Mouse (Mus musculus) layer of hippocampus, adult 2 months (tissue): Measurements from ENCODE around the gene Stox2. TPM values are rescaled to one million over a fixed set of nuclear protein-coding genes. Genes with fewer than 3 reads are reported as not detected.
"Not testable (repeated sequence)": the region's sequence is repeated elsewhere in the genome, so short reads cannot be mapped to it uniquely, and the experiment has no call there.

ENCODE experiments used
- DNase-seq, 2 experiments: peaks; one replicate each; pipeline ENCODE4 v3.0.0; 2022; ENCODE audit warnings: low spot score in 2 of 2
- H3K27ac ChIP-seq: fragments of 200-600 bp; 2 replicates; pipeline ENCODE4 v1.8.1; 2022
- H3K4me3 ChIP-seq: fragments of 200-600 bp; 2 replicates; pipeline ENCODE4 v1.8.1; 2022; ENCODE audit warnings: mild to moderate bottlenecking
- CTCF ChIP-seq: fragments of 200-600 bp; conservative IDR thresholded peaks from 2 replicates; pipeline ENCODE4 v1.8.1; 2022; ENCODE audit warnings: antibody characterized with exemption, mild to moderate bottlenecking, moderate library complexity
- long read RNA-seq, 2 experiments: library from polyadenylated mRNA; stranded (forward); transcript quantifications; one replicate each; pipeline ENCODE4 v2.0.0; 2021; ENCODE audit warnings: borderline mapping rate in 2 of 2
- total RNA-seq, 2 experiments: library from RNA; stranded (reverse); gene quantifications; 2 replicates each; pipeline ENCODE4 v1.2.3; 2021

The Stox2 gene
- 10 to 100 TPM; 85.3 to 86.3 TPM for total RNA-seq
- long read RNA-seq, experiment 1, partial matches to known transcripts, result 0 of 5 reads
- long read RNA-seq, experiment 1, other reads (novel, unspliced or antisense), result 5 of 5 reads
- long read RNA-seq, experiment 2, partial matches to known transcripts, result 1 of 6 reads
- long read RNA-seq, experiment 2, other reads (novel, unspliced or antisense), result 5 of 6 reads

GRCm38 (mm10) chr8:47446312-47447046 lies at the start of gene Stox2:
Gene Stox2, minus strand, starts transcription at chr8:47446362.
- no peak for DNase-seq
- TF ChIP-seq CTCF, result no peak
- H3K27ac ChIP-seq, result no peak within 1 kb of the TSS
- H3K4me3 ChIP-seq, result no peak within 1 kb of the TSS

DNA sequence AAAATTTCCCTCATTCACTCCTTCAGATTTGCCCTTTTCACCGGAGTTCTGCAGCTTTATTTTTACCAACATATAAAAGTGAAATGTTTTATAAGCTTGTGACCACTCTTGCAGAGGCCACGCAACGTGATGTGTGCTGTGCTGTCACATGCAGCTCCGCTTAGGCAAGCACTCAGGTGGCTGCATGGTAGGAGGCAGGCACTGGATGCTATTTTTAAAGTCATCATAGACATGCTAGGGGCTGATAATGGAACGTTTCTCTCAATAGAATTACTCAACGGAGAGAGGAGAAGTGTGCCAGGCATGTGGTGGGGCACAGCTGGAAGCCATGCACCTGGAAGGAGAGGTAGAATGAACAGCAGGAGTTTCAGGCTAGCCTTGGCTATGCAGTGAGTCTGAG lies 49.3 kb upstream of the Stox2 start:
- H3K27ac ChIP-seq, result no peak overlapping the region
- no peak for DNase-seq
- H3K4me3 ChIP-seq, result no peak overlapping the region
- TF ChIP-seq CTCF, result no peak

DNA sequence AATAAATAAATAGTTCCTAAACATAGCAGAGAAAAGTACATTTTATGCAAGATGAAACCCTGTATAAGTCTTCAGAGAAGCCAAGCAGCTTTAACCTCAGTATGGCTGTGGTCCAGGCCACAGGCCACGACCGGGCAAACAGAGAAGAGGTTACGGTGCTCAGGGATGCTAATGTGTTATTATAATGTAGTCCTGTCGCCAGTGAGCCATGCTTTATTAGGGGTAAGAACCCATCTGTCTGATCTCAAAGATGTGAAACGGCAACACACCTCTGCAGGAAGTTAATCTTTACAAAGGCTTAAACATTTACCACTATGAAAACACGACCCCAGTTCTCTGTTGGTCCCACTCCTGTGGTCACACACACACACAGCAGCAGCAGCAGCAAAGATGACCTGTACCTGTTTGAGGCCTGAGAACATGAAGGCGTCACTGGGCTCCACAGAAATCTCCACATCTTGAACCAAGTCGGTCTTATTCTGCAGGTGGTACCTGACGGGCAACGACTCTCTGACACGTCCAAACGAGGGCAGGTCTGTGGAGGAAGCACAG lies 48.5 kb upstream of the Stox2 start:
- Histone ChIP-seq H3K4me3 (no peak overlapping the region), H3K27ac (no peak overlapping the region)
- no peak for TF ChIP-seq CTCF
- DNase-seq, result no peak

DNA sequence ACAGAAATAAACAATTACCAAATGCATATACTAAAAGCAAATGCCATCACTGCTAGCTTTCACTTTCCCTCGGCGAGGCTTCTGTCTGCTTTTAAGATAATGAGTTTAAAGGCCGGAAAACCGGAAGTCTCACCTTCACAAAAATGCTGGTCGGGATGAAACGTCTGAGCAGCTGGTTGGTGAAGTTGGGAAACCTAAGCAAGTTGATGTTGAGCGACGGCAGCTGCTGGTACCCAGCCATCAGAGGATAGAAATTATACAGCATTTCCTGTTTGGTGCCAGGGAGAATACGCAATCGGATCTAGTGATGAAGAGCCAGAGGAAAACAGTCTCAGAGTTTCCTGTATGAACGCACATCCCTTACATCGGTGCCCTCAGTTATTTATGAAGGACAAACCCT lies 46.9 kb upstream of the Stox2 start:
- H3K4me3 ChIP-seq, result no peak overlapping the region
- no peak for DNase-seq
- no peak overlapping the region for H3K27ac ChIP-seq
- no peak for TF ChIP-seq CTCF

GRCm38 (mm10) chr8:47487231-47487630 lies 41.1 kb upstream of the Stox2 start:
- peak; percentile 33 for TF ChIP-seq CTCF
- no peak overlapping the region for H3K4me3 ChIP-seq
- no peak for DNase-seq

GRCm38 (mm10) chr8:47482354-47483071 lies 36.4 kb upstream of the Stox2 start:
- DNase-seq, result no peak
- TF ChIP-seq CTCF, result no peak
- H3K4me3 ChIP-seq, result no peak overlapping the region

More at GRCm38 (mm10) chr8:47487231-47487630, 41.1 kb upstream of the Stox2 start:
- no peak overlapping the region for H3K27ac ChIP-seq

GRCm38 (mm10) chr8:47480039-47480438 lies 33.9 kb upstream of the Stox2 start:
- Histone ChIP-seq H3K4me3 (no peak overlapping the region), H3K27ac (no peak overlapping the region)
- TF ChIP-seq CTCF, result no peak
- DNase-seq, result no peak

More at GRCm38 (mm10) chr8:47482354-47483071, 36.4 kb upstream of the Stox2 start:
- no peak overlapping the region for H3K27ac ChIP-seq

- peak; percentile 47 to 53 for DNase-seq
- peak overlapping the region; percentile 22; the same call in 1 of the 2 replicates for H3K4me3 ChIP-seq
- TF ChIP-seq CTCF, result no peak
- H3K27ac ChIP-seq, result peak overlapping the region; percentile 43
These were observed 15.5 kb upstream of the Stox2 start for GRCm38 (mm10) chr8:47461650-47462049.

DNA sequence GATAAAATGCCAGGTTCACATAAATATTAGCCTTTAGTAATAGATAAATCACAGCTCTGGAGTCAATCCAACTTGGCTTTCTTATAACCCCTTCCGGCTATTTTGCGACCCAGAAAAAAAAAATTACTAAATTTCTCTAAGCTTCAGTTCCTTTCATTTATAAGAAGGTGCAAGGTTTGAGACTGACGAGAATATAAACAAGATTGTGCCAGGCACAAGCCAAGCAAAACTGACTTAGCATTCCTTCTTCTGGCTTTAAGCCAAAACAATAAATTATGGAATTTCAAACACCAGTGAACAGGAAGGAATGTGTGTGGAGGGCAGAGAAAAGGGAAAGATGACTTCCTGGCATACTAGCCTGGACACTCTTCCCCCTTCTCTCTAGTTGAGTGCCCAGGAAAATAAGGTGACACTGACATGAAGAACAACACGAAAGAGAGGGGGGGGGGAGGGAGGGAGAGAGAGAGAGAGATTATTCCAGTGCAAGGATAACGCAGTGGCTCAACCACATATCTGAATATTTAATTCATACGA lies 13.1 kb upstream of the Stox2 start:
- Histone ChIP-seq H3K27ac (no peak overlapping the region), H3K4me3 (no peak overlapping the region)
- TF ChIP-seq CTCF, result no peak
- no peak for DNase-seq

DNA sequence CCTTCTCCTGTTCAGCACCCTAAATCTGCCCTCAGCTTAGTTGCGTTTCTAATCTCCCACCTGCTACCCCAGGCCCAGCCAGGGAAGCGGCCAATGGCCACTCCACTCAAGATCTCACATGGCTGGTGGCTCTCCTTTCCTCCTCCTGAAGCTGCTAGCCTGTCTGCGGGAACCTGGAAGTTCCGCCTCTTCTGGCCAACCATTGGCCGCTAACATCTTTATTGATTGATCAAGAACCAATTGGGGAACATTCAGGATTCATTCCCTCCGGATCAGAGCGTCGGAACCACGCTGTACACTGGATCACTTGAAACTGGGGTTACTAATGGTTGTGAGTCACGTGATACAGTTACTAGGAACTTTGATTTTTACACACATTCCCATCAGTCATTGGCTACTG lies 12.4 kb upstream of the Stox2 start:
- H3K27ac ChIP-seq, result no peak overlapping the region
- peak in 1 of 2 experiments; percentile 7 for DNase-seq
- no peak for TF ChIP-seq CTCF
- H3K4me3 ChIP-seq, result no peak overlapping the region

GRCm38 (mm10) chr8:47449211-47449610 lies 3.0 kb upstream of the Stox2 start:
- DNase-seq, H3K27ac ChIP-seq, H3K4me3 ChIP-seq: not testable (repeated sequence)

GRCm38 (mm10) chr8:47439271-47439670 lies 6.9 kb downstream of the Stox2 start:
- Histone ChIP-seq H3K27ac (peak overlapping the region; percentile 72), H3K4me3 (no peak overlapping the region)
- no peak for DNase-seq
- TF ChIP-seq CTCF, result no peak

DNA sequence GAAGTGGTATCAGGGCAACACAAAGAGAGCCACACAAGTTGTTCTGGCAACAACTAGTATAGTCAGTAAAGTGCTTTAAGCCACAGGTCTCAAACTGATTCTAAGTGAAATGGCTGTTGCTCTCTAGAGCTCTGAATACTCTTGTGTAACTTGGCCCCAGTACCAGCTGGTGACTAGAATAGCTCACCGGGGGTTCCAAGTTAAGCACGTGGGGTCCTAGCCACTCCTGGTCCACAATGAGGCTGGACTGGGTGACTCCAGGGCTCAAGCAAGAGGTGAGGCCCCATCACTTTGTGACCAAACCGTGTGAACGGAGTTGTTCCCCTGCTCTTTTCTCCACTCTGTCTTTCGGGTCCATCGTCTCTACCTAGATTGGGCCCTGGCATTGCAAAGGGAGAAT lies 8.2 kb downstream of the Stox2 start:
- no peak overlapping the region for H3K4me3 ChIP-seq
- no peak overlapping the region for H3K27ac ChIP-seq
- no peak for TF ChIP-seq CTCF
- DNase-seq, result no peak
